Mouse (Mus musculus): ENCODE data around the gene Aspg. TPM values are rescaled to one million over a fixed set of nuclear protein-coding genes. Genes with fewer than 3 reads are reported as not detected.

Aspg gene
- not detected for polyA plus RNA-seq (2017; shearing (Covaris generic))

GRCm38 (mm10) chr12:112106541-112106971 lies at the start of gene Aspg:
Gene Aspg, plus strand, starts transcription at chr12:112106679.

GRCm38 (mm10) chr12:112145875-112146651 lies 39.6 kb downstream of the Aspg start, which contains the start of gene Kif26a:
Gene Kif26a, plus strand, starts transcription at chr12:112146208.

Other genes starting within 250 kb of the Aspg start
- gene Ppp1r13b, start 198.6 kb upstream of the Aspg start, polyA plus RNA-seq (2017; shearing (Covaris generic)), result 46.5 TPM
- gene Atp5mpl, start 139.7 kb upstream of the Aspg start, polyA plus RNA-seq (2017; shearing (Covaris generic)), result 141 TPM
- not detected for gene Tdrd9, start 135.1 kb upstream of the Aspg start, polyA plus RNA-seq (2017; shearing (Covaris generic))
- gene Rd3l, start 125.4 kb upstream of the Aspg start, polyA plus RNA-seq (2017; shearing (Covaris generic)), result not detected
- not detected for gene Kif26a, start 39.5 kb downstream of the Aspg start, polyA plus RNA-seq (2017; shearing (Covaris generic))